Mouse (Mus musculus): ENCODE measurements around the gene Fam107b.

- no peak for TF ChIP-seq POLR2A (IDR thresholded peaks at IDR 0.05; ENCODE audit: borderline replicate concordance, low read depth, low read length)
- no peak for TF ChIP-seq CTCF (IDR thresholded peaks at IDR 0.05; ENCODE audit: low read depth, low read length)
Measured at GRCm38 (mm10) chr2:3649171-3649570, 78.9 kb downstream of the Fam107b start.

Data from bone marrow macrophage, adult 2 months (primary cell).